Mouse (Mus musculus) v-Abl transformed pro-B cells (cell line): ENCODE data around the gene Hexa.

Experiments
- in situ Hi-C, 2 experiments: fragments of 400-800 bp; cut with MboI; formaldehyde crosslinking; loops; one replicate each; pipeline ENCODE4 v1.15.1; 2025; ENCODE audit not compliant: unreplicated experiment in 2 of 2

Hexa gene

GRCm38 (mm10) chr9:59539441-59540137, at the start of gene Hexa, which contains the start of gene Tmem202:
Hexa (plus strand) TSS chr9:59539540.
Tmem202 (minus strand) TSS chr9:59539847.
- in situ Hi-C loops, result no loop called here

DNA sequence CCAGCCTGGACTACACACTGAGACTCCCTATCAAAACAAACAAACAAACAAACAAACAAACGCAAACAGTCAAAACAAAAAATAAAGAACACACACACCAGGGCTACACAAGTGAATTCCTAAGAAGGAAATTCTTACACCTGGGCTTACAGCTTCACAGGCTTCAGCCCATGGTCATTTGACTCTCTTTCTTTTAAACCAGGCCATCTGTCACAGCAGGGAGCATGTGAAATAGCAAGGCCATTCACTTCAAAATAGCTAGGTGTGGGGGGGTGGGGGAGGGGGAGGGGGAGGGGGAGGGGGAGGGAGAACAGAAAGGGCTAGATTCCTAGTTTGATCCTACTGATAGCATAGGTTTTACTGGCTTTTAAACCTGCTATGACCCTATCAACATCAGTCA, 31.2 kb upstream of the Hexa start:
- in situ Hi-C loops, result no loop called here

GRCm38 (mm10) chr9:59512381-59512780, 27.0 kb upstream of the Hexa start:
- in situ Hi-C loops, result no loop called here

GRCm38 (mm10) chr9:59515069-59515468, 24.3 kb upstream of the Hexa start:
- in situ Hi-C loops, result no loop called here

- in situ Hi-C loops, result no loop called here
These were observed 22.2 kb upstream of the Hexa start for GRCm38 (mm10) chr9:59517127-59517526.

GRCm38 (mm10) chr9:59518976-59519375, 20.4 kb upstream of the Hexa start:
- in situ Hi-C loops, result no loop called here

- in situ Hi-C loops, result no loop called here
These were observed 19.9 kb upstream of the Hexa start for GRCm38 (mm10) chr9:59519396-59519795.

DNA sequence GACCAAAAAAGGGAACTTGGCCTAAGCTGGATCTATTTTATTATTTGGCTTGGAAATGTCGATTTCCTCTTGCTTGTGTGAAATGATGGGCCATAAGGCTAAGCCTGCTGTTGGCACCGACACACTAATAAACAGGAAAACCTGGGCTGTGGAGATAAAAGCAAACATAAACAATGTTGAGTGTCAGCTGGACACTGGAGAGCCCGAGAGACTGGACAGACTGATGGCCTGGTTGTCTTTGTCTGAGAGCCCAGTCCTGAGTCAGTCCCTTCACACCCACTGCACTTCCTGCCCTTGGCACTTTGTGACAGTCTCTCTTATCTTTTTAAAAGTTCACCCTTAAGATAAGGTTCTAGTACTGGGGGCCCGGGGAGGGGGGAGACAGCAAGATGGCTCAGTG, 16.4 kb upstream of the Hexa start:
- in situ Hi-C loops, result no loop called here

DNA sequence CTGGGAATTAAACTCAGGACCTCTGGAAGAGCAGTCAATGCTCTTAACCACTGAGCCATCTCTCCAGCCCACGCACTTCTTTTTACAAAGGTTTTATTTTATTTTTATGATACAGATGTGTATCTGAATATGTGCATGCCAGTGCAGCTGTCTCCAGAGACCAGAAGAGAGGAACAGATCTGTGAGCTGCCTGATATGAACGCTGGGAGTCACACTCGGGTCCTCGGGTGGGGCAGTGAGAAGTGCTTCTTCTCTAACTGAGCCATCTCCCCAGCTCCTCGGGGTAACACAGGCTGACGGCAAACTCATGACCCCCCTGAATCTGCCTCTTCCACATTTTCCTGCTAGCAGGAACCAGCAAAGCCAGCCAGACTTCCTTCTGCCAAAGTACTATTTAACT, 12.6 kb upstream of the Hexa start:
- in situ Hi-C loops, result no loop called here

DNA sequence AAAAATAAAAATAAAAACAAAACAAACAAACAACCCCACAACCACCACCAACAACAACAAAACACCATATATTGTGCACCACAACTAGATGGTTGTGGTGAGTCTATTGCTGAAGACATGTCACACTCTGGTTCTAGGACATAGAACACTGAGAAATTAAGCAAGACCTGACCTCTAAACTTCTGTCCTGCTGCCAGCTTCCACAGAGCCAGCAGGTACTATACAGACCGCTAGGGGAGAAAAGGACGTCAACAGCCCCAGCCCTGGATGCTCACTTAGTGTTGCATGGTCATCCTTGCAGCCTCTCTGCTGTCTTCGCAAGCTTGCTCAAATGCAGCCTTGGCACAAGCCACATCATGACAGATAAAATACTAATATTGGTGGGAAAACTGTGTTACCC, 11.8 kb upstream of the Hexa start:
- in situ Hi-C loops, result no loop called here

GRCm38 (mm10) chr9:59528274-59528673, 11.1 kb upstream of the Hexa start:
- in situ Hi-C loops, result no loop called here

GRCm38 (mm10) chr9:59531645-59532044, 7.7 kb upstream of the Hexa start:
- in situ Hi-C loops, result no loop called here

DNA sequence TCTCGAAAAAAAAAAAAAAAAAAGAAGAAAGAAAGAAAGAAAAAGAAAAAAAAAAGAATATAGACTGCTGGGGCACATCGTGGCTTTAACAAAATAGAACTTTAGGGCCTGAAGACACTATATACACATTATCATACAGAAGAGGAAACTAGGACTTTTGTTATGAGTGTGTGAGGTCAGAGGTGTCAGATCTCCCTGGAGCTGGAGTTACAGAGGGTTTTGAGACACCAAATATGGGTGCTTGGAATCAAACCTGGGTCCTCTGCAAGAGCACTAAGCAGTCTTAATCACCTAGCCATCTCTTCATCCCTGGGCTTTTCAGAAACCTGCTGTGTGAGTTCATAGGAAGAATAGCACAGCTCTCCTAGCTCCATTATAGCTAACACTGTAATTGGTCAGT, 5.9 kb upstream of the Hexa start:
- in situ Hi-C loops, result no loop called here

GRCm38 (mm10) chr9:59533889-59534288, 5.5 kb upstream of the Hexa start:
- in situ Hi-C loops, result no loop called here

GRCm38 (mm10) chr9:59537651-59538050, 1.7 kb upstream of the Hexa start:
- in situ Hi-C loops, result no loop called here

DNA sequence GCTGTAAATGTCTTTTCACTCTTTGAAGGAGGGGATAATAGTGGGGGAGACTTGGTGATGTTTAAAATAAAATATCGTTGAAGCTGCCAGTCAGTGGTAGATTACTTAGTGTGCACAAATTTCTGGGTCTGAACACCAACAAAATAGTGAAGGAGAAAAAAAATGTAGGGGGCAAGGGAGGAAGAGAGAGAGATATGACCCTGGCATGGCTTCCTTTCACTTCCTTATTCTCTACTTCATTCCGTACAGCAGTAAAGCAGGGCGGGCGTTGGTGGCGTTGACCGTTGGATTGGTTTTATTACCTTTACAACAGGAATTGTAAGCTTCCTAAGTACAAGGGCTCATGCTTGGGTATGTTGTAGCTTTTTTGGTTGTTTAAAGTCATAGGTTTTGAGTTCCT, 2.3 kb downstream of the Hexa start:
- in situ Hi-C loops, result no loop called here

DNA sequence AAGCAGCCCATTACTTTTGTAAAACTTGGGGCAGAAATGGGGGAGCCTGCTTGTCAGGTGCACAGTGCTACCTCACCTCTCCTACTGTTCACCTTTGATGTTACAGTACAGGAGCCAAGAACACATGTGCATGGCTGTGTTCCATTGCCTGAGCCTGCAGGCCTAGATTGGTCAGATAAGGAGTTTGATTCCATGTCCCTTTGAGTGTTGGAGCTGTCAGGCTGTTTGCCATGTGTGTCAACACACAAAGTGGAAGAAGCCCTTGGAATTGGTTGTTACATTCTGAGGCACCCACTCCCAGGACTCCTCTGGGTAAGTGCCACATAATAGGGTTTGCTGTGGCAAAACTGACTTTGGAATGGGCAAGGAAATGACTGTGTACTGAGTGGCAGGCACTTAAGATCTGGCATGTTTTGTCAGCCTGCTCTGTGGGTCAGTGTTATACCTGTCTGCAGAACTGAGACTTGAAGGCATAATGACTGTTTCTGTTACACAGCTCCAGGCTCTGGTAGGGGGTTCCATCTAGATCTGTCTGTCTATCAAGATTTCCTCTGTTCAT, 3.5 kb downstream of the Hexa start:
- in situ Hi-C loops, result no loop called here

GRCm38 (mm10) chr9:59544739-59545138, 5.4 kb downstream of the Hexa start:
- in situ Hi-C loops, result no loop called here

DNA sequence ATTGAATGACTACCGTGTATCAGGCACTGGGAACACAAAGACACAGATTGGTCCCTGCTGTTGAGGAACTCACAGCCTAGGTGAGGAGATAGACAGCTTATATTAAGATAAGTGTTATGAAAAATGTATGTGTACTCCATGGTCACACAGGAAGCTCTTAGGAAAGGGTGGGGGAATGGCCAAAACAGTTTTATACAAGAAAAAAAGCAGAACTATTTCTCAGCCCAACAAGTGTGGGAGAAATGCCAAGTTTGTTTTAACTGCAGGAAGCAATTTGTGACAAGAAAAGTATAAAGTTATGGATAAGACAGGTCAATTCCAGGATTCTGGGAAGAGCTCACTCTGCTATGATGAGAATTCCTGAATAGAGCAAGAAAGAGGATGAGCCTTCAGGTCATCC, 8.5 kb downstream of the Hexa start:
- in situ Hi-C loops, result no loop called here

DNA sequence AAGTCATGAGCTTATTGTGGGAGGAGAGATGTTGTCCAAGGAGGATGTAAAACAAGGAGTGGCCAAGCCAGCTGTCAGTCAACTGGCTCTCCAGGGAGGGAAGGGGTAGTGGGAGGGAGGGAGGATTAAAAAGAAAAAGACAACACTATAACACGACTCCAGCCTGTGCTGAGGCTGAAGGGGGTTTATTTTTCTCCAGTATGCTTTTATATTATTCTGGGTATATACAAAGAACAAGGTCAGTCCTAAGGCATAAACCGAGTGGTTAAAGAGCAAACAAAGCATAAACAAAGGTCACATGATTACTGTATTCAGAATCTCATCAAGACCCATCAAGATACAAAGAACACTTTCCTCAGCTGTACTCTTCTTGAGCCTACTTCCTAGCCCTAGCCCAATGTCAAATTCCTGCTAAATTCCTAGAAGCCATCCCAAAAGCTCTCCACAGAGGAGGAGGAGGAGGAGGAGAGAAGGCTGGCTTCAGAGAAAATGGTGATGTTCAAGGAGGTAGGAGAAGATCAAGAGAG, 9.7 kb downstream of the Hexa start:
- in situ Hi-C loops, result no loop called here

DNA sequence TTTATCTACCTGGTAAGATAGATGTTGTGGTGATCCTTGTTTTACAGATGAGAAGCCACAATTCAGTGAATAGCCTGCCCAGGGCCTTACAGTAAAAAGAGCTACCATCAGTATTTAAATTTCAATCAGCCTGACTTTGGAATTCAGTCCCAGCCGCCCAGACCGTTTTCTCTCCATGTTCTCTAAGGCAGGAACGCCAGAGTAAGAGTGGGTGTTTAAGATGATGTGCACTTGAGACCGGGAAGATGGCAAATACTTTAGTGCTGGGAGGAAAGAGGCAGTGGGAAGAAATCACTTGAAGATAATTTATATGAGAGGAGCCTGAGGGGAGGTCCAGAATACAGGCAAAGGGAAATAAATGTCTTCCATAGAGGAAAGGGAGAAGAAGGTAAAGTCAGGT, 10.7 kb downstream of the Hexa start:
- in situ Hi-C loops, result loop anchor here in 1 of 2 experiments (25.0 kb wide), 1 partner anchor 412 kb away; the partner anchor contains the start of gene Nr2e3

GRCm38 (mm10) chr9:59551017-59551416, 11.7 kb downstream of the Hexa start:
- in situ Hi-C loops, result loop anchor here in 1 of 2 experiments (25.0 kb wide), 1 partner anchor 411 kb away; the partner anchor contains the start of gene Nr2e3
